Mouse (Mus musculus) limb, embryonic 14.5 days (tissue): ENCODE measurements around the gene Aaed1. TPM values are rescaled to one million over a fixed set of nuclear protein-coding genes. Genes with fewer than 3 reads are reported as not detected.

Experiments
- ATAC-seq: fragments of 200-750 bp; cut with Nextera tagmentation; 2 replicates; pipeline ENCODE4 v1.8.0; 2017; ENCODE audit warnings: low read depth, moderate number of reproducible peaks, moderate TSS enrichment; ENCODE audit not compliant: low FRiP score
- DNase-seq: peaks from one replicate; pipeline ENCODE4 v3.0.0-alpha.2; 2015; ENCODE audit warnings: low spot score
- H3K27ac ChIP-seq: fragments of 300-500 bp; sonication (generic); replicated peaks from 2 replicates; pipeline ENCODE4 v1.5.1; 2014; ENCODE audit warnings: low read depth, mild to moderate bottlenecking, low read length, moderate library complexity, mixed read lengths
- H3K27me3 ChIP-seq: fragments of 300-500 bp; sonication (generic); 2 replicates; pipeline ENCODE4 v1.6.1; 2014; ENCODE audit warnings: low read length, mixed read lengths; ENCODE audit not compliant: control insufficient read depth, insufficient read depth
- H3K36me3 ChIP-seq: fragments of 300-500 bp; sonication (generic); 2 replicates; pipeline ENCODE4 v1.6.1; 2014; ENCODE audit warnings: mild to moderate bottlenecking, low read length, moderate library complexity, mixed read lengths; ENCODE audit not compliant: control insufficient read depth, insufficient read depth
- H3K4me1 ChIP-seq: fragments of 300-500 bp; sonication (generic); 2 replicates; pipeline ENCODE4 v1.6.1; 2014; ENCODE audit warnings: antibody characterized with exemption, low read length, mixed read lengths; ENCODE audit not compliant: control insufficient read depth, insufficient read depth
- H3K4me2 ChIP-seq: fragments of 300-500 bp; sonication (generic); replicated peaks from 2 replicates; pipeline ENCODE4 v1.6.1; 2014; ENCODE audit warnings: low read depth, mild to moderate bottlenecking, low read length, moderate library complexity; ENCODE audit not compliant: severe bottlenecking
- H3K4me3 ChIP-seq: fragments of 300-500 bp; sonication (generic); replicated peaks from 2 replicates; pipeline ENCODE4 v1.5.1; 2014; ENCODE audit warnings: low read length
- H3K9ac ChIP-seq: fragments of 300-500 bp; sonication (generic); 2 replicates; pipeline ENCODE4 v1.6.1; 2014; ENCODE audit warnings: mild to moderate bottlenecking, low read depth, low read length, moderate library complexity; ENCODE audit not compliant: severe bottlenecking
- H3K9me3 ChIP-seq: fragments of 300-500 bp; sonication (generic); 2 replicates; pipeline ENCODE4 v1.6.1; 2016; ENCODE audit warnings: low read length; ENCODE audit not compliant: control insufficient read depth
- POLR2A ChIP-seq: fragments of 200-500 bp; IDR thresholded peaks from 2 replicates; pipeline ENCODE4 v1.8.0; 2012; ENCODE audit warnings: inconsistent platforms, mild to moderate bottlenecking, moderate library complexity, borderline replicate concordance; ENCODE audit not compliant: insufficient read depth, insufficient read length; ENCODE audit errors: extremely low read depth
- WGBS: fragments of 180-500 bp; shearing (Covaris S2); extraction: QIAGEN DNeasy Blood & Tissue Kit; methylation state at CpG from one replicate; pipeline ENCODE4 v1.1.7; 2014; 5-methylcytosine and 5-hydroxymethylcytosine counted together
- polyA plus RNA-seq, 2 experiments: library from polyadenylated mRNA; depleted of rRNA in 1 of 2; stranded (reverse) in 1 of 2; unstranded in 1 of 2; fragments of >200 nt; fragmentation: Nextera tagmentation in 1 of 2; extraction: Ambion mirVana in 1 of 2; gene quantifications; 2 replicates each; pipeline versions ENCODE4 v1.2.1 to v1.2.3; 2012 to 2014

Gene Aaed1
- polyA plus RNA-seq, 2 experiments: 19.8 to 31.9 TPM

GRCm38 (mm10) chr13:64225738-64226137 is 86.8 kb downstream of the Aaed1 start:
- no peaks in the 10 kb centered on the region for H3K27me3 ChIP-seq
- no peak for TF ChIP-seq POLR2A
- H3K36me3 ChIP-seq: no peaks in the 10 kb centered on the region
- no peak overlapping the region for H3K4me3 ChIP-seq
- no peak overlapping the region for H3K9ac ChIP-seq
- H3K4me2 ChIP-seq: no peak overlapping the region
- no peaks in the 10 kb centered on the region for H3K9me3 ChIP-seq
- H3K27ac ChIP-seq: no peak overlapping the region
- no peak for ATAC-seq
- 52% methylated on average over 3 of the region's 3 CpGs for WGBS
- DNase-seq: no peak
- H3K4me1 ChIP-seq: no peaks in the 10 kb centered on the region

Other genes starting within 250 kb of the Aaed1 start
- gene Hsd17b3, start 223.5 kb downstream of the Aaed1 start, polyA plus RNA-seq (2012; rRNA removed): 0.13 TPM in 1 of 2 replicates, not detected in the other
- not detected in 2 replicates for gene Hsd17b3, start 223.5 kb downstream of the Aaed1 start, polyA plus RNA-seq (2014; fragmentation: Nextera tagmentation; extraction: Ambion mirVana)
- 6.4 and 8.3 TPM in 2 replicates for gene Slc35d2, start 183.3 kb downstream of the Aaed1 start, polyA plus RNA-seq (2012; rRNA removed)
- 5.5 and 6.0 TPM in 2 replicates for gene Slc35d2, start 183.3 kb downstream of the Aaed1 start, polyA plus RNA-seq (2014; fragmentation: Nextera tagmentation; extraction: Ambion mirVana)
- 14.2 and 17.2 TPM in 2 replicates for gene Zfp367, start 159.5 kb downstream of the Aaed1 start, polyA plus RNA-seq (2012; rRNA removed)
- gene Zfp367, start 159.5 kb downstream of the Aaed1 start, polyA plus RNA-seq (2014; fragmentation: Nextera tagmentation; extraction: Ambion mirVana): 20.2 and 21.0 TPM in 2 replicates
- 27.6 and 33.9 TPM in 2 replicates for gene Habp4, start 150.9 kb downstream of the Aaed1 start, polyA plus RNA-seq (2012; rRNA removed)
- gene Habp4, start 150.9 kb downstream of the Aaed1 start, polyA plus RNA-seq (2014; fragmentation: Nextera tagmentation; extraction: Ambion mirVana): 30.1 and 35.2 TPM in 2 replicates
- gene Cdc14b, start 37.4 kb downstream of the Aaed1 start, polyA plus RNA-seq (2012; rRNA removed): 15.3 TPM in 2 replicates
- gene Cdc14b, start 37.4 kb downstream of the Aaed1 start, polyA plus RNA-seq (2014; fragmentation: Nextera tagmentation; extraction: Ambion mirVana): 16.1 and 18.2 TPM in 2 replicates
- 113 and 161 TPM in 2 replicates for gene Ctsl, start 58.2 kb upstream of the Aaed1 start, polyA plus RNA-seq (2012; rRNA removed)
- 228 and 249 TPM in 2 replicates for gene Ctsl, start 58.2 kb upstream of the Aaed1 start, polyA plus RNA-seq (2014; fragmentation: Nextera tagmentation; extraction: Ambion mirVana)
- gene Cdk20, start 119.6 kb upstream of the Aaed1 start, polyA plus RNA-seq (2012; rRNA removed): 19.9 and 26.0 TPM in 2 replicates
- gene Cdk20, start 119.6 kb upstream of the Aaed1 start, polyA plus RNA-seq (2014; fragmentation: Nextera tagmentation; extraction: Ambion mirVana): 12.3 and 15.2 TPM in 2 replicates
- not detected in 2 replicates for gene Fam240b, start 185.1 kb upstream of the Aaed1 start, polyA plus RNA-seq (2012; rRNA removed)
- not detected in 2 replicates for gene Fam240b, start 185.1 kb upstream of the Aaed1 start, polyA plus RNA-seq (2014; fragmentation: Nextera tagmentation; extraction: Ambion mirVana)